Mouse (Mus musculus): ENCODE data around the gene Msh5.
"Not testable (repeated sequence)": the region's sequence is repeated elsewhere in the genome, so short reads cannot be mapped to it uniquely, and the experiment has no call there.

DNA sequence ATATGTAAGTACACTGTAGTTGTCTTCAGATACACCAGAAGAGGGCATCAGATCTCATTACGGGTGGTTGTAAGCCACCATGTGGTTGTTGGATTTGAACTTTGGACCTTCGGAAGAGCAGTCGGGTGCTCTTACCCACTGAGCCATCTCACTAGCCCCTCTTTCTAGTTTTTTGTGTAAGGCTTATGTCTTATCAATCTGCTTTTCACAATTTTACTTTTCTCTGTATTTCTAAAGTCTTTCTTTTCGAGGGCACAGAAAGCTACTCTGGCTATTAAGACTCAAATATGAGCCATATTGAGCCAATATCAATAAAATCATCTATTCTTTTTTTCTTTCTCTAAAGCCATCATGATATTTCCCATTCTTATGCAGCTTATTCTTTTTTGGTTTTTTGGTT, 51.4 kb downstream of the Msh5 start:
- not testable (repeated sequence) for TF ChIP-seq ZNF384 (IDR thresholded peaks at IDR 0.05; ENCODE audit: low read depth, low read length); HCFC1 (IDR thresholded peaks at IDR 0.05; ENCODE audit: borderline replicate concordance, insufficient read depth, low read length)
